Mouse (Mus musculus): ENCODE data around the gene Rimbp2. TPM values are rescaled to one million over a fixed set of nuclear protein-coding genes. Genes with fewer than 3 reads are reported as not detected.

Rimbp2 gene
- polyA plus RNA-seq, 1 experiment from 2014 or later = 4.1 TPM

DNA sequence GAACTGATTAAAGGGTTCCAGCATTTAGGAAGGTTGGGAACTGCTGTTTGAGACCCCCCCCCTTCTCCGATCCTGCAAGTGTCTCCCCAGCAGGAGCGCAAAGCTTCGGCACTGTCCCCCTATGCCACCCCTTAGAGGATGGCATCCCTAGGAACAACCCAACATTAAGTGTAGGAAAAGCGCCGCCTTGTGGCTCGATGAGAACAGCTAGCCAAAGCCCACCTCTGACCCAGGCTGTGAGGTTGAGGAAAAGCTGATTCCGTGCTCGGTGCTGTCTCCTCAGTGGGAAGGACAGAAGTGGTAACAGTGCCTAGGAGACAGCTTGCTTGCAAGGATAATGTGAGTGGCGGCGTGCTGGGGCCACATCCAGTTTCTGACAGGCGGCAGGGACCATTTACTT, 140.2 kb downstream of the Rimbp2 start:
- Histone ChIP-seq H3K27me3 (replicated peaks; ENCODE audit: control insufficient read depth, insufficient read depth, low read length) (no peaks in the 10 kb centered on the region), H3K36me3 (ENCODE audit: control insufficient read depth, insufficient read depth) (no peaks in the 10 kb centered on the region), H3K9me3 (ENCODE audit: control insufficient read depth, low read length) (no peaks in the 10 kb centered on the region), H3K4me3 (replicated peaks; ENCODE audit: low read length) (no peak overlapping the region), H3K4me2 (ENCODE audit: low read length) (no peak overlapping the region), H3K27ac (ENCODE audit: low read length) (no peak overlapping the region), H3K9ac (replicated peaks; ENCODE audit: low read depth, low read length) (no peak overlapping the region), H3K4me1 (replicated peaks; ENCODE audit: control insufficient read depth, insufficient read depth, low read length) (peaks cover 28% of the 10 kb centered on the region)
- ATAC-seq = no peak
- WGBS = 22% methylated on average over 11 of the region's 11 CpGs

DNA sequence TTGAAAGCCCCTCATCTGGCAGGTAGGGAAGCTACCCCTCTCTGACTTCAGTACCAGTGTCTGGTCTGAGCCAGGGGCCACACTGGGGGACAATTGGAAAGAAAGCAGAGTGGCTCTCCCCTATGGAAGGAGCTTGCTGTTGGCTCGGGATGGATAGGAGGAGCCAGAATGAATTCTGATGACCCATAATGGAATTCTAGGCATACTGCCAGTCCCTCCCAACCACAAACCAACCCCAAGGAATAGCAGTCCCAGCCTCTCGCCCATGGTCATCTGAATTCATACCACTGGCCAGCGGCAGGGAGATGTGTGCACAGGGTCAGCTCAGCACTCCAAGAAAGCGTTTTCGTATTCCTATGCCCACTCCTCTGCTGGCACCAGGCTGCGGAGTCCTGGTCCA, 141.9 kb downstream of the Rimbp2 start:
- H3K27ac ChIP-seq (ENCODE audit: low read length) = no peak overlapping the region
- H3K4me1 ChIP-seq (replicated peaks; ENCODE audit: control insufficient read depth, insufficient read depth, low read length) = peaks cover 41% of the 10 kb centered on the region
- H3K36me3 ChIP-seq (ENCODE audit: control insufficient read depth, insufficient read depth) = no peaks in the 10 kb centered on the region
- 72% methylated on average over 6 of the region's 6 CpGs for WGBS
- no peak overlapping the region for H3K4me2 ChIP-seq (ENCODE audit: low read length)
- H3K9me3 ChIP-seq (ENCODE audit: control insufficient read depth, low read length) = no peaks in the 10 kb centered on the region
- no peak for ATAC-seq
- no peaks in the 10 kb centered on the region for H3K27me3 ChIP-seq (replicated peaks; ENCODE audit: control insufficient read depth, insufficient read depth, low read length)
- H3K4me3 ChIP-seq (replicated peaks; ENCODE audit: low read length) = no peak overlapping the region
- H3K9ac ChIP-seq (replicated peaks; ENCODE audit: low read depth, low read length) = no peak overlapping the region

DNA sequence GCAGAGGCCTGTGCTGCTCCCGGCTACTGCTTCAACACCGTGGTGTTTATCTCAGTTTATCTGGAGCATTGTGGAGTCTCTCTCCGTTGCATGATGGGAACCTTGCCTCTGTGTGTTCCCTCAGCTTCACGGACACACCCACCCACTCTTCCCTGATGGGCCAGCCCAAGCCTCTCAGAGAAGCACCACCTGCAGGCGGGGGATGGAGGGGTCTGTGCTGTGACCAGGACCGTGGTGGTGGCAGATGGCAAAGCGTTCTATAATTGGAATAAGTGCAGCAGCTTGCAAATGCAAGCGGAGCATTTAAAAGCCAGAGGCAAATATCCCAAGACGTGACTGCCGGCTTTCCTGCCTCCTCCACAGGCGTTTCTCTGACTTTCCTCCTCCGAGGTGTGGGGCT, 143.3 kb downstream of the Rimbp2 start:
- no peak for ATAC-seq

DNA sequence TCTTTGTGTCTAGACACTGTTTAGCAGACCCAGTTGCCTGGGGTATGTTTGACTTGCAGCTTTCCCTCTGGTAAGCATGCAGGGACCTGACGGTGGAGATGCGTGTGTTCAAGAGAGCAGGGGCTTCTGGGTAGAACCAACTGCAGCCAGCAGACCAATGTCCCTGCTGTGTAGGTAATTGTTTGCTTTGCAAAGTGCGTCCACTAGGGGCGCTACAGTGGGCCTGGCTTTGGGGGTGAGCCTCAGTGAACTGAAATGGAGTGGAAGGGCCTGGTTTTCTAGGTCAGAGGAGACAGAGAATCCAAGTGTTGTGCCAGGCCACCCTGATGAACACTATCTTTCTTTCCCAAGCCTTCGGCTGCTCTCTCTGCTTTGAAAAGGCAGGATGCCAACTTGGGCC, 143.9 kb downstream of the Rimbp2 start:
- Histone ChIP-seq H3K27ac (ENCODE audit: low read length) (peak overlapping the region; percentile 21; the same call in 1 of the 2 replicates), H3K4me2 (ENCODE audit: low read length) (no peak overlapping the region), H3K9me3 (ENCODE audit: control insufficient read depth, low read length) (peaks cover 4% of the 10 kb centered on the region; the same call in 1 of the 2 replicates), H3K4me1 (replicated peaks; ENCODE audit: control insufficient read depth, insufficient read depth, low read length) (peaks cover 32% of the 10 kb centered on the region), H3K36me3 (ENCODE audit: control insufficient read depth, insufficient read depth) (no peaks in the 10 kb centered on the region), H3K4me3 (replicated peaks; ENCODE audit: low read length) (no peak overlapping the region), H3K27me3 (replicated peaks; ENCODE audit: control insufficient read depth, insufficient read depth, low read length) (no peaks in the 10 kb centered on the region), H3K9ac (replicated peaks; ENCODE audit: low read depth, low read length) (no peak overlapping the region)
- ATAC-seq = no peak
- WGBS = 42% methylated on average over 5 of the region's 5 CpGs

More for the DNA sequence above, 143.3 kb downstream of the Rimbp2 start:
- Histone ChIP-seq H3K4me3 (replicated peaks; ENCODE audit: low read length) (no peak overlapping the region), H3K4me2 (ENCODE audit: low read length) (no peak overlapping the region), H3K9me3 (ENCODE audit: control insufficient read depth, low read length) (peaks cover 2% of the 10 kb centered on the region; the same call in 1 of the 2 replicates), H3K4me1 (replicated peaks; ENCODE audit: control insufficient read depth, insufficient read depth, low read length) (peaks cover 33% of the 10 kb centered on the region), H3K36me3 (ENCODE audit: control insufficient read depth, insufficient read depth) (no peaks in the 10 kb centered on the region), H3K27me3 (replicated peaks; ENCODE audit: control insufficient read depth, insufficient read depth, low read length) (no peaks in the 10 kb centered on the region), H3K27ac (ENCODE audit: low read length) (peak overlapping the region; percentile 21; the same call in 1 of the 2 replicates), H3K9ac (replicated peaks; ENCODE audit: low read depth, low read length) (no peak overlapping the region)
- WGBS = 33% methylated on average over 12 of the region's 12 CpGs

DNA sequence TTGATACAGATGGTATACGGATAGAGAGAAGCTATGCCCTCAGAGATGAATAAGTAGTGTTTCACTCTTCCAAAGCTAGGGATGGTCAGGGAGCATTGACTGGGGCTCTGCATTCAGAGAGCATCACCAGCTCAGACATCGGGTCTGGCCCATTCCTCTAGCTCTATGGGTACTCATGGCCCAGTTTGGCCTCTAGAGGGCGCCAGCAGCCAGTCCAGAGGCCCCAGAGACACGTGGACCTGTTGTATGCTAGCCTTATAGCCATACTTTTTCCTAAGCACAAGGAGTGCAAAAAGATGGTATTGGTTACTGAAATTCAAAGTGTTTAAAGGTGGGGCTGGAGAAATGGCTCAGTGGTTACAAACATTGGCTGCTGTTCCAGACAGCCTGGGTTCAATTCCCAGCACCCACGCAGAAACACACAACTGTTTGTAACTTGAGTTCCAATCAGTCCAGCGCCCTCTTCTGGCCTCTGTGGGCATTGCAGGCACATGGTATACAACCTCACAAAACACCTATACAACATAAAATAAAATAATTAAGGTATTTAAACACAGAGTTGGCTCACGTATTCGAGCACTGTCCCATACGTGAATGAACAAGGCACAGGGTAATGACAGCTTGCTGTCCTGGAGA, 144.6 kb downstream of the Rimbp2 start:
- no peaks in the 10 kb centered on the region for H3K36me3 ChIP-seq (ENCODE audit: control insufficient read depth, insufficient read depth)
- H3K4me3 ChIP-seq (replicated peaks; ENCODE audit: low read length) = no peak overlapping the region
- ATAC-seq = no peak
- H3K9me3 ChIP-seq (ENCODE audit: control insufficient read depth, low read length) = peaks cover 4% of the 10 kb centered on the region; the same call in 1 of the 2 replicates
- no peak overlapping the region for H3K27ac ChIP-seq (ENCODE audit: low read length)
- no peak overlapping the region for H3K9ac ChIP-seq (replicated peaks; ENCODE audit: low read depth, low read length)
- H3K4me2 ChIP-seq (ENCODE audit: low read length) = no peak overlapping the region
- 65% methylated on average over 9 of the region's 9 CpGs for WGBS
- no peaks in the 10 kb centered on the region for H3K27me3 ChIP-seq (replicated peaks; ENCODE audit: control insufficient read depth, insufficient read depth, low read length)
- peaks cover 32% of the 10 kb centered on the region for H3K4me1 ChIP-seq (replicated peaks; ENCODE audit: control insufficient read depth, insufficient read depth, low read length)

DNA sequence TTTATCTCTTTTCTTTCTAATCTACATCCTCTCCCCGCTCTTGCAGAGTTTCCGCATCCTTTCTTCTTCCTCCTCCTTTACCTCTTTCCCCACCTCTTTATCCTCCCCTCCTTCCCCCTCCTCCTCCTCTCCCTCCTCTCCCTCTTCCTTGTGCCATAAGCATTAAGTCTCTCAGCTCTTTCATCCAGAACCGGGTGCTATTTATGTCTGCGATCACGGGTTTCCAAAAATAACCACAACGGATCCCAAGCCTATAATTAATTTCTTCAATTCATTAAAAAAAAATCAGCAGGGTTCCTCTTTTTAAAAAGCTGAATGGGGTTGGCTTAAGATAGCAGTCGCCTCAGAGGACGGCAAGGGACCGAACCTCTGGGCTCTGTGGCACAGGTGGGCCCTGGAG, 145.9 kb downstream of the Rimbp2 start:
- H3K36me3 ChIP-seq (ENCODE audit: control insufficient read depth, insufficient read depth) = no peaks in the 10 kb centered on the region
- H3K27me3 ChIP-seq (replicated peaks; ENCODE audit: control insufficient read depth, insufficient read depth, low read length) = no peaks in the 10 kb centered on the region
- peaks cover 4% of the 10 kb centered on the region; the same call in 1 of the 2 replicates for H3K9me3 ChIP-seq (ENCODE audit: control insufficient read depth, low read length)
- H3K4me1 ChIP-seq (replicated peaks; ENCODE audit: control insufficient read depth, insufficient read depth, low read length) = peaks cover 28% of the 10 kb centered on the region
- WGBS = 27% methylated on average over 9 of the region's 9 CpGs
- no peak overlapping the region for H3K9ac ChIP-seq (replicated peaks; ENCODE audit: low read depth, low read length)
- H3K4me2 ChIP-seq (ENCODE audit: low read length) = no peak overlapping the region
- no peak overlapping the region for H3K4me3 ChIP-seq (replicated peaks; ENCODE audit: low read length)
- peak overlapping the region; percentile 43; the same call in 1 of the 2 replicates for H3K27ac ChIP-seq (ENCODE audit: low read length)
- ATAC-seq = no peak

DNA sequence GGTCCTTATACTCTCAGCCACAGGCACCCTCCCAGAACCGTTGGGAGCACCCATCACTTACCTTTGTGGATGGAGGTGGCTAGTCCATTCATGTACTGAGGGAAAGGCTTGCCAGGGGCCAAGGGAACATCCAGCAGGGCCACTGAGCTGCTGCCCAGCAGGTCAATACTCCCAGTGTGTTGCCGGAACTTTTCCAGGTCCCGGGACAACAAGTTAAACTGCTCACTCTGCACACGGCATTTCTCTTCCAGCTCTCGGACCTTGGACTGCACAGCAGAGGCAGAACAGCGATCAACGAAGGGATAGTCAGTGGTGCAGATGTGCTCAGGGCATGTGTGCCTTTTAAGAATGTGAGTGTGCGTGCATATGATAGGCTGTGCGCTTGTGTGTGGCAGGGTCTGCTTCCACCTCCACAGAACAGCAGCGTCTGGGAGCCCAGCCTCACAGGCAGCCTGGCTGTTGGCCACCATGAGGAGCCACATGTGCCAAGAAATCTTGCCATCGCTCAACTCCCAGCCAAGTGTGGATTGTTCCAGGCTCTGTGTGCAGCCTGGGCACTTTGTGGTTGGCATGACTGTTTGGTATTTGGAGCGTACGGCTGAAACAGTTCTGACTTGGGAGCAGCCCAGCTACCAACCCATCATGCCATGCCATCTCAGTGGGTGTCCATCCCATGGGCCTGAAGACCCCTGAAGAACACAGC, 146.8 kb downstream of the Rimbp2 start:
- peak; percentile 74 for ATAC-seq
- H3K4me3 ChIP-seq (replicated peaks; ENCODE audit: low read length) = no peak overlapping the region
- H3K4me2 ChIP-seq (ENCODE audit: low read length) = no peak overlapping the region
- H3K9me3 ChIP-seq (ENCODE audit: control insufficient read depth, low read length) = peaks cover 4% of the 10 kb centered on the region; the same call in 1 of the 2 replicates
- H3K27ac ChIP-seq (ENCODE audit: low read length) = peak overlapping the region; percentile 43
- WGBS = 66% methylated on average over 13 of the region's 13 CpGs
- H3K27me3 ChIP-seq (replicated peaks; ENCODE audit: control insufficient read depth, insufficient read depth, low read length) = no peaks in the 10 kb centered on the region
- no peaks in the 10 kb centered on the region for H3K36me3 ChIP-seq (ENCODE audit: control insufficient read depth, insufficient read depth)
- peaks cover 28% of the 10 kb centered on the region for H3K4me1 ChIP-seq (replicated peaks; ENCODE audit: control insufficient read depth, insufficient read depth, low read length)
- H3K9ac ChIP-seq (replicated peaks; ENCODE audit: low read depth, low read length) = no peak overlapping the region

DNA sequence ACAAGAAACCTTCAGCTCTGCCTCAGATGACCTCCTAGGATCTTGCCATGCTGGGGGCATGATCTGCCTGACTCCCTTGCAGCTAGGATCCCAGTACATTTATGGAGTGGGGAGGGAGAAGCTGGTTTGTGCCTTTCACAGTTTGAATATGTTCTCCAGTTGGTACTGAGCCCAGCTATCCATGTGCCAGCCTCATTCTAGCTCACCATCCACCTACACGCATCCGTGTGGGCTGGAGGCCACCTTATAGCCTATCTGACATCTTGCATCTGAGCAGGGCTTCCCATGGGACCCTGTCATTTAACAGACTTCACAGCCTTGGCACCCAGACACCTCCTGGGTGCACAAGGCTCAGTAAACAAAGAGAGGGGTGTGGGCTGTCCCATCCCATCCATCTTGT, 148.2 kb downstream of the Rimbp2 start:
- no peak for ATAC-seq
- 72% methylated on average over 2 of the region's 2 CpGs for WGBS

DNA sequence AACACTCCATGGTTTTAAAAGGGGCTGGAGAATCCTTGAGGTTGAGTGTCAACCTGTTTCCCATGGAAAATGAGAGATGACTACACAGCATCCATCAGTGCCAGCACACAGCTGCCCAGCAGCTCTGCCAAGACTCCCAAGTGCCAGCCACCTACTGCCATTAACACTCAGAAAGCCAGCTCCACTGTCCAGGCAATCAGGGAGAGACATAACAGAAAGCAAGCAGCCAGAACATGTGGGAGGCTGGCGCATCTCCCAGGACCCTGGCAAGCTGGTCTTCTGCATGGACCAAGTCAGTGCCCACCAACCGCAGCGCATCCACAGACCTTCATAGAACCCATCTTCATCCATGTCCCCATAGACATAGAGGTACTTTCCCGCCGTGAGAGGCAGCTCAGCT, 152.7 kb downstream of the Rimbp2 start:
- H3K9ac ChIP-seq (replicated peaks; ENCODE audit: low read depth, low read length) = no peak overlapping the region
- 89% methylated on average over 5 of the region's 5 CpGs for WGBS
- no peak for ATAC-seq
- H3K9me3 ChIP-seq (ENCODE audit: control insufficient read depth, low read length) = peaks cover 7% of the 10 kb centered on the region; the same call in 1 of the 2 replicates
- no peak overlapping the region for H3K4me3 ChIP-seq (replicated peaks; ENCODE audit: low read length)
- no peak overlapping the region for H3K27ac ChIP-seq (ENCODE audit: low read length)
- no peaks in the 10 kb centered on the region for H3K27me3 ChIP-seq (replicated peaks; ENCODE audit: control insufficient read depth, insufficient read depth, low read length)
- no peak overlapping the region for H3K4me2 ChIP-seq (ENCODE audit: low read length)
- no peaks in the 10 kb centered on the region for H3K4me1 ChIP-seq (replicated peaks; ENCODE audit: control insufficient read depth, insufficient read depth, low read length)
- peaks cover 4% of the 10 kb centered on the region; the same call in 1 of the 2 replicates for H3K36me3 ChIP-seq (ENCODE audit: control insufficient read depth, insufficient read depth)

More for the DNA sequence above, 148.2 kb downstream of the Rimbp2 start:
- Histone ChIP-seq H3K27ac (ENCODE audit: low read length) (no peak overlapping the region), H3K4me1 (replicated peaks; ENCODE audit: control insufficient read depth, insufficient read depth, low read length) (peaks cover 20% of the 10 kb centered on the region), H3K36me3 (ENCODE audit: control insufficient read depth, insufficient read depth) (no peaks in the 10 kb centered on the region), H3K4me3 (replicated peaks; ENCODE audit: low read length) (no peak overlapping the region), H3K9me3 (ENCODE audit: control insufficient read depth, low read length) (peaks cover 4% of the 10 kb centered on the region; the same call in 1 of the 2 replicates), H3K4me2 (ENCODE audit: low read length) (no peak overlapping the region), H3K9ac (replicated peaks; ENCODE audit: low read depth, low read length) (no peak overlapping the region), H3K27me3 (replicated peaks; ENCODE audit: control insufficient read depth, insufficient read depth, low read length) (no peaks in the 10 kb centered on the region)
